Mouse (Mus musculus): ENCODE data around the gene Tacr2.

- no peak for TF ChIP-seq CTCF (IDR thresholded peaks at IDR 0.05; ENCODE audit: borderline replicate concordance, control insufficient read depth, extremely low read depth, insufficient read depth, low read length, poor library complexity)
- TF ChIP-seq POLR2A (IDR thresholded peaks at IDR 0.05; ENCODE audit: control insufficient read depth, extremely low read depth, insufficient read depth, low read length, poor library complexity): no peak
Measured at GRCm38 (mm10) chr10:62217196-62217595, 35.0 kb upstream of the Tacr2 start.

Measured in thymus, adult 2 months (tissue).